Mouse (Mus musculus): ENCODE measurements around the gene Ptprq. TPM values are rescaled to one million over a fixed set of nuclear protein-coding genes. Genes with fewer than 3 reads are reported as not detected.

The Ptprq gene
- total RNA-seq, 1 experiment = 0.04 TPM

- H3K4me1 ChIP-seq (ENCODE audit: control insufficient read depth in 2 of 2, insufficient read depth in 2 of 2, low read length in 2 of 2, poor library complexity in 1 of 2) = no peaks in the 10 kb centered on the region
- H3K27ac ChIP-seq (ENCODE audit: insufficient read depth, low read depth, low read length, poor library complexity, severe bottlenecking) = no peak overlapping the region
- no peak for DNase-seq (ENCODE audit: low read depth, low spot score)
- in situ Hi-C loops (cut with MboI; ENCODE audit: low sequenced_read_pairs in 2 of 2, unreplicated experiment in 2 of 2) = no loop called here
- TF ChIP-seq ZC3H11A (IDR thresholded peaks at IDR 0.05; ENCODE audit: borderline replicate concordance, low read depth, low read length) = no peak
- TF ChIP-seq ZNF384 (IDR thresholded peaks at IDR 0.05; ENCODE audit: low read depth, low read length) = no peak
- TF ChIP-seq CHD2 (IDR thresholded peaks at IDR 0.05; ENCODE audit: low read depth, low read length) = no peak
- TF ChIP-seq HCFC1 (IDR thresholded peaks at IDR 0.05; ENCODE audit: borderline replicate concordance, insufficient read depth, low read length) = no peak
- no peak overlapping the region for H3K4me3 ChIP-seq (ENCODE audit: insufficient read depth in 1 of 2, low read depth in 1 of 2, low read length in 2 of 2, poor library complexity in 1 of 2, severe bottlenecking in 1 of 2)
- H3K9me3 ChIP-seq (ENCODE audit: control insufficient read depth, insufficient read depth, low read depth, low read length) = no peaks in the 10 kb centered on the region
- H3K36me3 ChIP-seq (ENCODE audit: control insufficient read depth, insufficient read depth, low read length, poor library complexity, severe bottlenecking) = no peaks in the 10 kb centered on the region
- no peak overlapping the region for H3K9ac ChIP-seq (ENCODE audit: insufficient read depth, low read depth, low read length, poor library complexity, severe bottlenecking)
These were observed 223.4 kb downstream of the Ptprq start for GRCm38 (mm10) chr10:107496402-107496801.

GRCm38 (mm10) chr10:107494568-107494967, 225.3 kb downstream of the Ptprq start, which contains the start of gene Myf6:
Gene Myf6 (minus strand): TSS chr10:107494737.
- Histone ChIP-seq H3K4me3 (ENCODE audit: insufficient read depth in 1 of 2, low read depth in 1 of 2, low read length in 2 of 2, poor library complexity in 1 of 2, severe bottlenecking in 1 of 2) (no peak within 1 kb of the TSS), H3K36me3 (ENCODE audit: control insufficient read depth, insufficient read depth, low read length, poor library complexity, severe bottlenecking) (no peaks in the 10 kb centered on the region), H3K9ac (ENCODE audit: insufficient read depth, low read depth, low read length, poor library complexity, severe bottlenecking) (no peak within 1 kb of the TSS), H3K4me1 (ENCODE audit: control insufficient read depth in 2 of 2, insufficient read depth in 2 of 2, low read length in 2 of 2, poor library complexity in 1 of 2) (no peaks in the 10 kb centered on the region), H3K27ac (ENCODE audit: insufficient read depth, low read depth, low read length, poor library complexity, severe bottlenecking) (no peak within 1 kb of the TSS), H3K9me3 (ENCODE audit: control insufficient read depth, insufficient read depth, low read depth, low read length) (no peaks in the 10 kb centered on the region)
- TF ChIP-seq ZNF384 (IDR thresholded peaks at IDR 0.05; ENCODE audit: low read depth, low read length) (no peak), MAFK (IDR thresholded peaks at IDR 0.05; ENCODE audit: insufficient read depth, low read depth, low read length) (no peak), CHD2 (IDR thresholded peaks at IDR 0.05; ENCODE audit: low read depth, low read length) (no peak), HCFC1 (IDR thresholded peaks at IDR 0.05; ENCODE audit: borderline replicate concordance, insufficient read depth, low read length) (no peak), ZC3H11A (IDR thresholded peaks at IDR 0.05; ENCODE audit: borderline replicate concordance, low read depth, low read length) (no peak)
- in situ Hi-C loops (cut with MboI; ENCODE audit: low sequenced_read_pairs in 2 of 2, unreplicated experiment in 2 of 2) = no loop called here
- DNase-seq (ENCODE audit: low read depth, low spot score) = no peak

GRCm38 (mm10) chr10:107493580-107494474, 226.0 kb downstream of the Ptprq start:
- Histone ChIP-seq H3K4me1 (ENCODE audit: control insufficient read depth in 2 of 2, insufficient read depth in 2 of 2, low read length in 2 of 2, poor library complexity in 1 of 2) (no peaks in the 10 kb centered on the region), H3K36me3 (ENCODE audit: control insufficient read depth, insufficient read depth, low read length, poor library complexity, severe bottlenecking) (no peaks in the 10 kb centered on the region), H3K9me3 (ENCODE audit: control insufficient read depth, insufficient read depth, low read depth, low read length) (no peaks in the 10 kb centered on the region), H3K9ac (ENCODE audit: insufficient read depth, low read depth, low read length, poor library complexity, severe bottlenecking) (no peak overlapping the region), H3K27ac (ENCODE audit: insufficient read depth, low read depth, low read length, poor library complexity, severe bottlenecking) (no peak overlapping the region), H3K4me3 (ENCODE audit: insufficient read depth in 1 of 2, low read depth in 1 of 2, low read length in 2 of 2, poor library complexity in 1 of 2, severe bottlenecking in 1 of 2) (peak overlapping the region in 1 of 2 experiments; percentile 24; a peak in 1 of 4 replicates)
- peak; percentile 9 for DNase-seq (ENCODE audit: low read depth, low spot score)
- TF ChIP-seq ZC3H11A (IDR thresholded peaks at IDR 0.05; ENCODE audit: borderline replicate concordance, low read depth, low read length) (no peak), HCFC1 (IDR thresholded peaks at IDR 0.05; ENCODE audit: borderline replicate concordance, insufficient read depth, low read length) (no peak), CHD2 (IDR thresholded peaks at IDR 0.05; ENCODE audit: low read depth, low read length) (no peak), MAFK (IDR thresholded peaks at IDR 0.05; ENCODE audit: insufficient read depth, low read depth, low read length) (no peak), ZNF384 (IDR thresholded peaks at IDR 0.05; ENCODE audit: low read depth, low read length) (peak; percentile 79; the same call in 1 of the 2 replicates)
- in situ Hi-C loops (cut with MboI; ENCODE audit: low sequenced_read_pairs in 2 of 2, unreplicated experiment in 2 of 2) = no loop called here

GRCm38 (mm10) chr10:107492867-107493579, 226.8 kb downstream of the Ptprq start:
- no peak overlapping the region for H3K27ac ChIP-seq (ENCODE audit: insufficient read depth, low read depth, low read length, poor library complexity, severe bottlenecking)
- peak overlapping the region in 1 of 2 experiments; percentile 24; a peak in 1 of 4 replicates for H3K4me3 ChIP-seq (ENCODE audit: insufficient read depth in 1 of 2, low read depth in 1 of 2, low read length in 2 of 2, poor library complexity in 1 of 2, severe bottlenecking in 1 of 2)
- H3K4me1 ChIP-seq (ENCODE audit: control insufficient read depth in 2 of 2, insufficient read depth in 2 of 2, low read length in 2 of 2, poor library complexity in 1 of 2) = 0 out of 4 replicates have a peak, but pooled peaks cover 0 to 1% of the 10 kb centered on the region in 2 experiments
- no peaks in the 10 kb centered on the region for H3K36me3 ChIP-seq (ENCODE audit: control insufficient read depth, insufficient read depth, low read length, poor library complexity, severe bottlenecking)
- no peaks in the 10 kb centered on the region for H3K9me3 ChIP-seq (ENCODE audit: control insufficient read depth, insufficient read depth, low read depth, low read length)
- TF ChIP-seq HCFC1 (IDR thresholded peaks at IDR 0.05; ENCODE audit: borderline replicate concordance, insufficient read depth, low read length) (no peak), ZNF384 (IDR thresholded peaks at IDR 0.05; ENCODE audit: low read depth, low read length) (no peak; the same call in 1 of the 2 replicates), MAFK (IDR thresholded peaks at IDR 0.05; ENCODE audit: insufficient read depth, low read depth, low read length) (no peak), ZC3H11A (IDR thresholded peaks at IDR 0.05; ENCODE audit: borderline replicate concordance, low read depth, low read length) (no peak), CHD2 (IDR thresholded peaks at IDR 0.05; ENCODE audit: low read depth, low read length) (no peak)
- H3K9ac ChIP-seq (ENCODE audit: insufficient read depth, low read depth, low read length, poor library complexity, severe bottlenecking) = no peak overlapping the region
- DNase-seq (ENCODE audit: low read depth, low spot score) = peak; percentile 1
- in situ Hi-C loops (cut with MboI; ENCODE audit: low sequenced_read_pairs in 2 of 2, unreplicated experiment in 2 of 2) = no loop called here
